Mouse (Mus musculus) forebrain, embryonic 15.5 days (tissue): ENCODE results near the gene Mst1r. TPM values are rescaled to one million over a fixed set of nuclear protein-coding genes. Genes with fewer than 3 reads are reported as not detected.

Experiments
- ATAC-seq: fragments of 200-750 bp; cut with Nextera tagmentation; replicated peaks from 2 replicates; pipeline ENCODE4 v1.8.0; 2017; ENCODE audit warnings: mild to moderate bottlenecking, moderate TSS enrichment, moderate library complexity
- H3K27ac ChIP-seq: fragments of 300-500 bp; sonication (generic); replicated peaks from 2 replicates; pipeline ENCODE4 v1.5.1; 2015; ENCODE audit warnings: mild to moderate bottlenecking, inconsistent platforms
- H3K27me3 ChIP-seq: fragments of 300-500 bp; sonication (generic); 2 replicates; pipeline ENCODE4 v1.6.1; 2015; ENCODE audit warnings: inconsistent platforms
- H3K36me3 ChIP-seq: fragments of 300-500 bp; sonication (generic); 2 replicates; pipeline ENCODE4 v1.6.1; 2015; ENCODE audit warnings: mild to moderate bottlenecking, inconsistent platforms
- H3K4me1 ChIP-seq: fragments of 300-500 bp; sonication (generic); 2 replicates; pipeline ENCODE4 v1.6.1; 2015; ENCODE audit warnings: inconsistent platforms
- H3K4me2 ChIP-seq: fragments of 300-500 bp; sonication (generic); replicated peaks from 2 replicates; pipeline ENCODE4 v1.6.1; 2015; ENCODE audit warnings: mild to moderate bottlenecking, inconsistent platforms
- H3K4me3 ChIP-seq: fragments of 300-500 bp; sonication (generic); 2 replicates; pipeline ENCODE4 v1.5.1; 2015; ENCODE audit warnings: mild to moderate bottlenecking, inconsistent platforms
- H3K9ac ChIP-seq: fragments of 300-500 bp; sonication (generic); replicated peaks from 2 replicates; pipeline ENCODE4 v1.6.1; 2015; ENCODE audit warnings: mild to moderate bottlenecking, inconsistent platforms
- H3K9me3 ChIP-seq: fragments of 300-500 bp; sonication (generic); 2 replicates; pipeline ENCODE4 v1.6.1; 2016; ENCODE audit warnings: inconsistent platforms
- WGBS: fragments of 180-500 bp; shearing (Covaris S2); methylation state at CpG from one replicate; pipeline ENCODE4 v1.1.7; 2015; ENCODE audit warnings: mixed read lengths; 5-methylcytosine and 5-hydroxymethylcytosine counted together
- polyA plus RNA-seq: library from polyadenylated mRNA; unstranded; fragments of >200 nt; fragmentation: Nextera tagmentation; extraction: Ambion mirVana; gene quantifications from 2 replicates; pipeline ENCODE4 v1.2.1, GENCODE M21; 2015

Gene Mst1r
- polyA plus RNA-seq, 1 experiment from 2014 or later = 1.0 TPM

GRCm38 (mm10) chr9:107899855-107900254, 6.8 kb upstream of the Mst1r start:
- H3K27ac ChIP-seq = no peak overlapping the region
- ATAC-seq = no peak
- H3K27me3 ChIP-seq = no peaks in the 10 kb centered on the region
- no peak overlapping the region for H3K4me3 ChIP-seq
- H3K9me3 ChIP-seq = no peaks in the 10 kb centered on the region
- H3K9ac ChIP-seq = no peak overlapping the region
- peaks cover 13% of the 10 kb centered on the region for H3K4me1 ChIP-seq
- 65% methylated on average over 12 of the region's 12 CpGs for WGBS
- H3K4me2 ChIP-seq = no peak overlapping the region
- H3K36me3 ChIP-seq = peaks cover 18% of the 10 kb centered on the region; the same call in 1 of the 2 replicates

GRCm38 (mm10) chr9:107900840-107901626, 5.6 kb upstream of the Mst1r start:
- peak overlapping the region; percentile 40 for H3K9ac ChIP-seq
- peaks cover 18% of the 10 kb centered on the region; the same call in 1 of the 2 replicates for H3K36me3 ChIP-seq
- H3K4me3 ChIP-seq = peak overlapping the region; percentile 37
- peak overlapping the region; percentile 53 for H3K4me2 ChIP-seq
- peaks cover 13% of the 10 kb centered on the region for H3K4me1 ChIP-seq
- H3K9me3 ChIP-seq = no peaks in the 10 kb centered on the region
- H3K27me3 ChIP-seq = no peaks in the 10 kb centered on the region
- ATAC-seq = peak; percentile 64
- peak overlapping the region; percentile 51 for H3K27ac ChIP-seq
- 2% methylated on average over 44 of the region's 44 CpGs for WGBS

GRCm38 (mm10) chr9:107901627-107901914, 5.1 kb upstream of the Mst1r start:
- WGBS = 9% methylated on average over 17 of the region's 17 CpGs
- Histone ChIP-seq H3K36me3 (peaks cover 18% of the 10 kb centered on the region; the same call in 1 of the 2 replicates), H3K4me1 (peaks cover 13% of the 10 kb centered on the region), H3K9ac (no peak overlapping the region; the same call in 1 of the 2 replicates), H3K27ac (no peak overlapping the region), H3K27me3 (no peaks in the 10 kb centered on the region), H3K9me3 (no peaks in the 10 kb centered on the region), H3K4me3 (peak overlapping the region; percentile 37), H3K4me2 (peak overlapping the region; percentile 53)
- no peak for ATAC-seq

- Histone ChIP-seq H3K9me3 (no peaks in the 10 kb centered on the region), H3K27ac (no peak overlapping the region), H3K4me2 (no peak overlapping the region), H3K4me3 (no peak overlapping the region), H3K27me3 (no peaks in the 10 kb centered on the region), H3K4me1 (peaks cover 21% of the 10 kb centered on the region), H3K36me3 (peaks cover 12% of the 10 kb centered on the region; the same call in 1 of the 2 replicates), H3K9ac (no peak overlapping the region)
- 5% methylated on average over 4 of the region's 4 CpGs for WGBS
- 0 out of 2 replicates have a peak, but pooled peaks have one; percentile 35 for ATAC-seq
Observed at GRCm38 (mm10) chr9:107904726-107905125, 1.9 kb upstream of the Mst1r start.

DNA sequence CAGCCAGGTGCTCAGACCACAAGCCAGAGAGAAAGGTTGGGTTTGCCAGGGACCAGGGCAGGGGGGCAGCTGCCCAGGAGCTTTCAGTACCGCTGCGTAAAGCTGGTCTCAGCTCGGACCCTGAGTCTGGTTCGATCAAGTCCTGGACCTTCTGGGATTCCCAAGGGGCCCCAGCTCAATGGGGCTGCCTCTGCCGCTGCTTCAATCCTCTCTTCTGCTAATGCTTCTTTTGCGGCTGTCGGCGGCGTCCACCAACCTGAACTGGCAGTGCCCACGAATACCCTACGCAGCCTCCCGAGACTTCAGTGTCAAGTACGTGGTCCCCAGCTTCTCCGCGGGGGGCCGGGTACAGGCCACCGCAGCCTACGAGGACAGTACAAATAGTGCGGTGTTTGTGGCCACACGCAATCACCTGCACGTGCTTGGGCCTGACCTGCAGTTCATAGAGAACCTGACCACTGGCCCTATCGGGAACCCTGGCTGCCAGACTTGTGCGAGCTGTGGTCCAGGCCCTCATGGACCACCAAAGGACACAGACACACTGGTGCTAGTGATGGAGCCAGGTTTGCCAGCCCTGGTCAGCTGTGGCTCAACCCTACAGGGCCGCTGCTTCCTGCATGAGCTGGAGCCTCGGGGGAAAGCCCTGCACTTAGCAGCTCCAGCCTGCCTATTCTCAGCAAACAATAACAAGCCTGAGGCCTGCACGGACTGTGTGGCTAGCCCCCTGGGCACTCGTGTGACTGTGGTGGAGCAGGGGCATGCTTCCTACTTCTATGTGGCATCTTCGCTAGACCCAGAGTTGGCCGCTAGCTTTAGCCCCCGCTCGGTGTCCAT, 511 bp downstream of the Mst1r start:
- WGBS = 47% methylated on average over 31 of the region's 31 CpGs
- ATAC-seq = no peak
- peak overlapping the region; percentile 44 for H3K4me2 ChIP-seq

DNA sequence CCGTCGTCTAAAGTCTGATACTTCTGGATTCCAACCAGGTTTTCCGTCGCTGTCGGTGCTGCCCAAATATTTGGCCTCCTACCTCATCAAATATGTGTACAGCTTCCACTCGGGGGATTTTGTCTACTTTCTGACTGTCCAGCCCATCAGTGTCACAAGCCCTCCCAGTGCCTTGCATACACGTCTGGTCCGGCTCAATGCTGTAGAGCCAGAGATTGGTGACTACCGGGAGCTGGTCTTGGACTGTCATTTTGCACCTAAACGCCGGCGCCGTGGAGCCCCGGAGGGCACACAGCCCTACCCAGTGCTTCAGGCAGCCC, 1.1 kb downstream of the Mst1r start:
- no peak overlapping the region for H3K9ac ChIP-seq
- H3K4me1 ChIP-seq = peaks cover 8% of the 10 kb centered on the region
- no peaks in the 10 kb centered on the region for H3K27me3 ChIP-seq
- no peaks in the 10 kb centered on the region for H3K9me3 ChIP-seq
- no peaks in the 10 kb centered on the region for H3K36me3 ChIP-seq
- no peak overlapping the region for H3K27ac ChIP-seq
- no peak overlapping the region for H3K4me3 ChIP-seq
- no peak for ATAC-seq
- WGBS = 81% methylated on average over 14 of the region's 14 CpGs
- H3K4me2 ChIP-seq = no peak overlapping the region

More for the DNA sequence above, 511 bp downstream of the Mst1r start:
- peaks cover 8% of the 10 kb centered on the region for H3K4me1 ChIP-seq
- no peak overlapping the region; the same call in 1 of the 2 replicates for H3K9ac ChIP-seq
- H3K27ac ChIP-seq = no peak overlapping the region
- peaks cover 1% of the 10 kb centered on the region; the same call in 1 of the 2 replicates for H3K36me3 ChIP-seq
- no peaks in the 10 kb centered on the region for H3K27me3 ChIP-seq
- H3K4me3 ChIP-seq = peak overlapping the region; percentile 21
- H3K9me3 ChIP-seq = no peaks in the 10 kb centered on the region

- Histone ChIP-seq H3K36me3 (no peaks in the 10 kb centered on the region), H3K27ac (no peak overlapping the region), H3K4me2 (no peak overlapping the region), H3K27me3 (no peaks in the 10 kb centered on the region), H3K4me1 (peaks cover 8% of the 10 kb centered on the region), H3K9me3 (no peaks in the 10 kb centered on the region), H3K4me3 (no peak overlapping the region), H3K9ac (no peak overlapping the region)
- 27% methylated on average over 18 of the region's 18 CpGs for WGBS
- ATAC-seq = no peak
Observed at GRCm38 (mm10) chr9:107908410-107909158, 1.9 kb downstream of the Mst1r start.

DNA sequence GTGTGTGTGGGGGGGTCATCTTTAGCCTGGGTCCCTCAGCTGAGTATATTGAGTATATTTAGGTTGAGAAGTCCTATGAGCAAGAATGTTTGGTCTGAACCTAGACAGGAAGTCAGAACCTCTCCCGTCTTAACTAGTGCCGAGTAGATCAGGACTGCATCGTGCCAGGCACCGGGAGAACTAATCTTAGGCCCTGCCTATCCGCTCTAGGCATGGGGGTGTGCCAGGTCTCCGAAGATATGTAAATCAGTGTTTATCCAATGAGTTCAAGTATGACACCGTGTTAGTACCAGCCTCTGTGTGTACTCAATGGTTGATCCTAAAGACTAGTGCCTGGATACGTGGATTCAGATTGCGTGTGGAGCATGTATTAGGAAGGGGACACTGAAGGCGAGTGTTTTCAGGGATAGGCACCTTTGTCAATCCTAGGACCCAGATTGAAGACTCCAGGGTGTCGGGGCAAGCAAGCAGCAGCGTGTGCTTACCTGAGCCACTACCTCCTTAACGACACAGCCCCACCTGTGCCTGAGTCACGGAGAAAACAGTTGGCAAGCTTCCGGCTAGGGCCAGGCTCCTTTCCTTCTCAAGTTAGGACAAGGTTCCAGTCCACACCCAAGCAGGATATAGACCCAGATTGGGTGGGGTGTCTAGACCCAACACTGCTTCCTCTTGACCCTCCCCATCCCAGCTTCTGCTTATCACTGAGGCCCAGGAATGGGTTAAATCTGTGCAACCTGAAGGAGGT, 3.5 kb downstream of the Mst1r start:
- Histone ChIP-seq H3K9ac (no peak overlapping the region), H3K36me3 (no peaks in the 10 kb centered on the region), H3K9me3 (no peaks in the 10 kb centered on the region), H3K4me1 (peaks cover 8% of the 10 kb centered on the region), H3K27ac (no peak overlapping the region), H3K4me3 (no peak overlapping the region), H3K4me2 (no peak overlapping the region), H3K27me3 (no peaks in the 10 kb centered on the region)
- WGBS = 89% methylated on average over 15 of the region's 15 CpGs
- ATAC-seq = no peak

GRCm38 (mm10) chr9:107914764-107915420, 8.2 kb downstream of the Mst1r start:
- no peak for ATAC-seq
- no peak overlapping the region for H3K4me3 ChIP-seq
- no peaks in the 10 kb centered on the region for H3K27me3 ChIP-seq
- H3K9ac ChIP-seq = no peak overlapping the region
- WGBS = 88% methylated on average over 16 of the region's 16 CpGs
- peaks cover 6% of the 10 kb centered on the region; the same call in 1 of the 2 replicates for H3K4me1 ChIP-seq
- no peak overlapping the region for H3K4me2 ChIP-seq
- no peak overlapping the region for H3K27ac ChIP-seq
- H3K36me3 ChIP-seq = no peaks in the 10 kb centered on the region
- H3K9me3 ChIP-seq = no peaks in the 10 kb centered on the region

DNA sequence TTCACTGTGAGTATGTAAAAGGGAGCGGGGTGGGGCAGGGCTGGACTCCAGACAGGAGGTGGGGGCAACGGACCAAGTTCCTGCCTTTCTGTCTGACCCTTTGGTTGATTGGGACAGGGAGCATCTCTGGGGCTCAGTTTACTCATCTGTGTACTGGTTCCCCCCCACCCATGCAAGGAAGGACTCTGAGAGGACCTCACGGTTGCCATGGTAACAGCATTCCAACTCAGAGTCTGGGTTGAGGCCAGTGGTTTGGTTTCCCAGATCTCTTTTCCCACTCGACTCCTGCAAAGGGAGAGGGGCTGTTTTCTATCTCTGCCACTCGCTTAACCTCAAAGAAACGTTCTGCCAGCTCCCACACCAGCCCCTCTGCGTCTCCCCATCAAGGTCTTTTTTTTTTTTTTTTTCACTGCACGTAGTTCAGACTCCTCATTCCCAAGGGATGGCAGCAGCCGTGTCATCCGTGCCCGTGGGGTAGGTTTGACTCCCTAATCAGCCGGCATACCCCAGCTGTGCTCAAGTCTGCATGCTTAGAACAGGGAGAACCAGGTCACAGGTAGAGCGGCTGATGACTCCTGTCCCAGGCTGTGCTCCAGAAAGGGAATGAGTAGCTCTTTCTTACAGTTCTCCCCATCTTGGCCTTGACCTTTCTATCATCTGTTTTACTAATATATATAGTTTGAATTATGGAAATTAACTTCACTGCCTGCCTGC, 11.4 kb downstream of the Mst1r start:
- Histone ChIP-seq H3K36me3 (no peaks in the 10 kb centered on the region), H3K4me2 (no peak overlapping the region), H3K4me3 (no peak overlapping the region), H3K9me3 (no peaks in the 10 kb centered on the region), H3K9ac (no peak overlapping the region), H3K4me1 (peaks cover 6% of the 10 kb centered on the region; the same call in 1 of the 2 replicates), H3K27me3 (no peaks in the 10 kb centered on the region), H3K27ac (no peak overlapping the region)
- 42% methylated on average over 13 of the region's 13 CpGs for WGBS
- ATAC-seq = no peak
